Mouse (Mus musculus) adrenal gland, adult (tissue): ENCODE measurements at regions not wholly inside any gene's neighbourhood (a gene's known extent, or its start where the extent isn't known, plus 50 kb on each side); places are given as distances from the start of the nearest gene placed in this dataset.

Source experiments
- DNase-seq, 2 experiments: peaks; one replicate each; pipeline ENCODE4 v3.0.0; 2022 to 2023; ENCODE audit warnings: low spot score in 1 of 2; ENCODE audit not compliant: inconsistent age in 2 of 2

GRCm38 (mm10) chr11:112667311-112667710 lies 114.7 kb upstream of the Sox9 start:
- no peak for DNase-seq

DNA sequence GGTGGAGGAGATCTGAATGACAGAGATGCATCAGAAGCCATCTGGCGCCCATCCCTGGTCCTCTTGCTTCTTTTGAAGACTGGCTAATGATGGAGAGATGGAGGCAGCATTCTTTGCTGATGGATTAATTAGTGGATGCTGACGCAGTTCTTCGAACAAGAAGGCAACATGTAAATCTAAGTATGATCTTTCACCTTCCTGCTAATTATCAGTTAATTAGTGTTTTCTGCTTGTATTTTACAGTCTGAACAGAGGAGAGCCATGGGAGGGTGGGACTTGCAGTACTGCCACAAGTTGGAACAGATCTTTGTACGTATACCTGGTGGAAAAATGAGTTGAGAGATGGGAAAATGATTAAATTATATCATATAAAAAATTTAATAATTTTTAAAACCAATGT lies 109.9 kb upstream of the Sox9 start:
- DNase-seq, result no peak

- no peak for DNase-seq
Observed at GRCm38 (mm10) chr11:112690047-112690446, 92.0 kb upstream of the Sox9 start.

GRCm38 (mm10) chr11:112706091-112706490 lies 75.9 kb upstream of the Sox9 start:
- DNase-seq, result no peak

DNA sequence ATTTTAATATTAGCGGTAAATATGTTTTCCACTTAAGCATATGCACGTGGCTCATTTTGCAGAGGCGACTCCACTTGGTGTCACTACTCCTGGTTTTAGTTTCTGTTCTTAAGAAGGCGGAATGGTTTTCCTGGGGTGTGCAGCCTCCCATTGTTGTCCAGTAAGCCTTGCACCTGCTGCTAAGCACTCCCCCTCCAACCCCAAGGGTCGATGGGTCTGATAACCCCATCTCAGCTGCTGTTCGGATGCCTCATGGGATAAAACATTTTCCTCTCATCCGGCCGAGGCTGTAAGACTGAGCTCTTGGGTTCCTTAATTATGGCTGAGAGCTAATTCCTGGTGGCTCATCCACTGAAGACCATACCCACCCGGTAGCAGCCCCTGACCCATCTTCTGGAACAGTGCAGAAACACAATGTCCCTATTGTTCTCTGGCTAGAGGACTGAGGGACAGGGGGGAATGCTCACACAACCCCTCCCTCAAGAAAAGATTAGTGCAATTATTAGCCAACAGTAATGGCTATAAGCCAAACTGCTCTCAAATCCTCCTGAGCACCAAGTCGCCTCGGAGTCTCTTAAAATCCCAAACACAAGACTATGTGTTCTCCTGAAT lies 73.8 kb upstream of the Sox9 start:
- DNase-seq, result no peak

DNA sequence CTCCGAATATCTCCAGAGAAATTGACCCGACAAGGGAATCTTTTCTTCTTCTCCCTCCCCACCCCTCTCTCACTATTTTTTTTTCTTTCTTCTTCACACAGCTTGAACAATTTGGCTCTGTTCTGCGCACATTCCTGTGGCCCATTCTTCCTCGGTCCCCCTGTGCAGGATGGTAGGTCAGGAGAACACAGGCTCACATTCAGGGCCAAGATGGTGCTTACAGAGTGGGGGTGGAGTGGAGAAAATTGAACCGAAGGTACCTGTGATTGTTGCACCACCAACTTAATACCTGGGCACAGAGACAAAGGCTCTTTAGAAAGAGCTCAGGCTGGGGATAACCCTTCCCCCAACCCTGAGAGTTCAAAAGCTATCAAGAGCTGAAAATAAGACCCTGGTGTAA lies 70.4 kb upstream of the Sox9 start:
- DNase-seq, result no peak

GRCm38 (mm10) chr11:112718547-112718946 lies 63.5 kb upstream of the Sox9 start:
- DNase-seq, result no peak

- DNase-seq, result no peak
Observed at GRCm38 (mm10) chr11:112720652-112721051, 61.4 kb upstream of the Sox9 start.

GRCm38 (mm10) chr11:112722936-112723335 lies 59.1 kb upstream of the Sox9 start:
- DNase-seq, result no peak

- DNase-seq, result no peak
Observed at GRCm38 (mm10) chr11:112728154-112728952, 53.7 kb upstream of the Sox9 start.
